Mouse (Mus musculus): ENCODE results near the gene Mkrn1.

- TF ChIP-seq MYOG (IDR thresholded peaks at IDR 0.05; ENCODE audit: control insufficient read depth in 1 of 3, insufficient read depth in 1 of 3, insufficient read length in 2 of 3, low read depth in 2 of 3) (no peak), POLR2A (IDR thresholded peaks at IDR 0.05; ENCODE audit: insufficient read length, low read depth) (no peak), MAX (IDR thresholded peaks at IDR 0.05; ENCODE audit: low read depth) (no peak), TCF12 (IDR thresholded peaks at IDR 0.05; ENCODE audit: insufficient read depth, poor library complexity, severe bottlenecking) (no peak), USF1 (IDR thresholded peaks at IDR 0.05; ENCODE audit: low read depth) (no peak), SRF (IDR thresholded peaks at IDR 0.05; ENCODE audit: control insufficient read depth, insufficient read length, low read depth) (no peak), MYOD1 (IDR thresholded peaks at IDR 0.05; ENCODE audit: control insufficient read depth in 1 of 3, insufficient read length in 2 of 3, low read depth in 2 of 3) (no peak), POLR2AphosphoS2 (IDR thresholded peaks at IDR 0.05; ENCODE audit: insufficient read length, low read depth) (no peak)
Measured at GRCm38 (mm10) chr6:39455339-39456160, 35.3 kb upstream of the Mkrn1 start.
